Mouse (Mus musculus): ENCODE results near the gene Mrgprd.

DNA sequence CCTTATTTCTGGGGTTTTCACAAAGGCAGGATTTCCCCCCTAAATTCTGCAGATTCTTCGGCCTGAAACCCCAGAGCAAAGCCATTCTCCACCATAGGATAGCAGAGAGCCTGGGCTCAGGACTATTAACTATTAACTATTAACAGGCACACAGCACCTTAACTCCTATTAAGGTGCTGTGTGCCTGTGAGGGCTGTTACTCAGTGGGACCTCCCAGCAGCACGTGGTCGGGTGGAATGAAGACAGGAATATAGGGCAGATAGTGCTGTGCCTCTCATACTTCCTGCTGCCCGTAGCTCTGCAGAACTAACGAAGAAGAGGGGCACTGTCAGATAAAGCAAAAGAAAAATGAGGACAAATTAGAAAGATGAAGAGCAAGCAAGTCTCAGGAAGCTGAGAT is 4.1 kb upstream of the Mrgprd start:
- TF ChIP-seq POLR2AphosphoS2 (IDR thresholded peaks at IDR 0.05; ENCODE audit: low read depth, low read length), result no peak
- TF ChIP-seq POLR2A (IDR thresholded peaks at IDR 0.05; ENCODE audit: low read depth, low read length), result no peak
- no peak for TF ChIP-seq CTCF (conservative IDR thresholded peaks at IDR 0.05 in 1 of 2, IDR thresholded peaks at IDR 0.05 in 1 of 2; ENCODE audit: low read depth in 2 of 2, low read length in 2 of 2)
- no peak for TF ChIP-seq ZNF384 (IDR thresholded peaks at IDR 0.05; ENCODE audit: low read depth, low read length)
- no peak for TF ChIP-seq HCFC1 (IDR thresholded peaks at IDR 0.05; ENCODE audit: low read depth, low read length)
- TF ChIP-seq ZKSCAN1 (IDR thresholded peaks at IDR 0.05; ENCODE audit: borderline replicate concordance, low read depth, low read length), result no peak
- no peak for TF ChIP-seq MYC (IDR thresholded peaks at IDR 0.05; ENCODE audit: low read depth, low read length)
- no peak for TF ChIP-seq KAT2A (IDR thresholded peaks at IDR 0.05; ENCODE audit: insufficient replicate concordance, low read length)
- TF ChIP-seq MAX (IDR thresholded peaks at IDR 0.05; ENCODE audit: low read length), result no peak
- no peak for TF ChIP-seq MAFK (IDR thresholded peaks at IDR 0.05; ENCODE audit: insufficient replicate concordance, low read length)
- TF ChIP-seq GABPA (IDR thresholded peaks at IDR 0.05; ENCODE audit: insufficient replicate concordance, low read depth, low read length), result no peak
- TF ChIP-seq NRF1 (IDR thresholded peaks at IDR 0.05; ENCODE audit: low read depth, low read length), result no peak
